Mouse (Mus musculus): ENCODE data around the gene Cxcr4. TPM values are rescaled to one million over a fixed set of nuclear protein-coding genes. Genes with fewer than 3 reads are reported as not detected.

Cxcr4 gene
- total and polyA plus RNA-seq, 3 experiments: 80.3 to 169 (median 102) TPM

DNA sequence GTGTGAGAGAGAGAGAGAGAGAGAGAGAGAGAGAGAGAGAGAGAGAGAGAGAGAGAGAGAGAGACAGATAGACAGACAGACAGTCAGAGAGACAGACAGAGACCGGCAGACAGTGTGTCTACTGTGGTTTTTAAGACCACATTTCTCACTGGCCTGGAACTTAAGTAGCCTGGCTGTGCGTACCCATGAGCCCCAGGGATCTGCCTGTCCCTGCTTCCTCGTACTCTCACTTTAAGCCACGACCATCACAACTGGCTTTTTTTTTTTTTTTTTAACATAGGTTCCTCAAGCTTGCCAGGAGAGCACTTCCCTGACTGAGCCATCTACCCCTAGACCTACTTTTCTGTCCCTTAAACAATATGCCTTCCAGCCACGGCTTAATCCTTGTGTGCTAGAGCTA lies 42.7 kb downstream of the Cxcr4 start:
- H3K9me3 ChIP-seq (replicated peaks; ENCODE audit: low read length): peaks cover 4% of the 10 kb centered on the region
- DNase-seq (ENCODE audit: extremely low read depth): peak; percentile 75
- in situ Hi-C loops (cut with MboI; ENCODE audit: low pct_ligation_motif_present, low pct_unique_long_range_greater_than_20kb, low sequenced_read_pairs): no loop called here
- dilution Hi-C loops (cut with MboI; ENCODE audit: extremely low pct_ligation_motif_present, extremely low pct_unique_long_range_greater_than_20kb, low sequenced_read_pairs): no loop called here
- no peaks in the 10 kb centered on the region for H3K27me3 ChIP-seq (replicated peaks)
- peaks cover 12 to 28% of the 10 kb centered on the region in 2 experiments for H3K4me1 ChIP-seq (ENCODE audit: control insufficient read depth in 1 of 2, insufficient read depth in 2 of 2)
- TF ChIP-seq CHD1 (IDR thresholded peaks at IDR 0.05; ENCODE audit: low read depth, low read length) (0 out of 2 replicates have a peak, but pooled peaks have one; percentile 15), ZNF384 (IDR thresholded peaks at IDR 0.05; ENCODE audit: low read depth, low read length) (peak; percentile 94), HCFC1 (IDR thresholded peaks at IDR 0.05; ENCODE audit: low read depth, low read length) (0 out of 2 replicates have a peak, but pooled peaks have one; percentile 13), IRF4 (IDR thresholded peaks at IDR 0.05; ENCODE audit: low read depth, low read length) (no peak; the same call in 1 of the 2 replicates), NRF1 (IDR thresholded peaks at IDR 0.05; ENCODE audit: low read depth, low read length) (no peak), MYC (IDR thresholded peaks at IDR 0.05; ENCODE audit: low read depth, low read length) (peak; percentile 31; the same call in 1 of the 2 replicates), ZC3H11A (IDR thresholded peaks at IDR 0.05; ENCODE audit: low read depth, low read length) (no peak), ELF1 (IDR thresholded peaks at IDR 0.05; ENCODE audit: low read depth, low read length) (peak; percentile 8; the same call in 1 of the 2 replicates), MAX (IDR thresholded peaks at IDR 0.05; ENCODE audit: low read length) (peak; percentile 65; the same call in 1 of the 2 replicates), ETS1 (conservative IDR thresholded peaks at IDR 0.05; ENCODE audit: low read depth, low read length) (peak; percentile 54; the same call in 1 of the 2 replicates), JUND (conservative IDR thresholded peaks at IDR 0.05; ENCODE audit: low read depth, low read length) (no peak), RCOR1 (conservative IDR thresholded peaks at IDR 0.05; ENCODE audit: low read depth, low read length) (0 out of 2 replicates have a peak, but pooled peaks have one; percentile 52), MEF2A (IDR thresholded peaks at IDR 0.05; ENCODE audit: borderline replicate concordance, low read depth, low read length) (0 out of 2 replicates have a peak, but pooled peaks have one; percentile 24), MAFK (IDR thresholded peaks at IDR 0.05; ENCODE audit: insufficient replicate concordance, low read length) (0 out of 2 replicates have a peak, but pooled peaks have one; percentile 29), TCF12 (IDR thresholded peaks at IDR 0.05; ENCODE audit: low read depth, low read length) (peak; percentile 36; the same call in 1 of the 2 replicates), BHLHE40 (IDR thresholded peaks at IDR 0.05; ENCODE audit: low read depth, low read length) (peak; percentile 45; the same call in 1 of the 2 replicates), CTCF (conservative IDR thresholded peaks at IDR 0.05 in 1 of 2, IDR thresholded peaks at IDR 0.05 in 1 of 2; ENCODE audit: low read depth in 2 of 2, low read length in 2 of 2) (no peak), ZKSCAN1 (IDR thresholded peaks at IDR 0.05; ENCODE audit: borderline replicate concordance, low read depth, low read length) (peak; percentile 30), TBP (conservative IDR thresholded peaks at IDR 0.05; ENCODE audit: low read depth, low read length) (peak; percentile 85)
- H3K27ac ChIP-seq (ENCODE audit: insufficient read depth, low read depth): peak overlapping the region; percentile 96
- H3K79me2 ChIP-seq (replicated peaks; ENCODE audit: control insufficient read depth, extremely low read depth, insufficient read depth, poor library complexity, severe bottlenecking): no peaks in the 10 kb centered on the region
- peak overlapping the region; percentile 77 for H3K9ac ChIP-seq (ENCODE audit: insufficient read depth, low read depth)
- H3K4me3 ChIP-seq (replicated peaks in 1 of 3; ENCODE audit: low read depth in 2 of 3, low read length in 2 of 3, poor library complexity in 1 of 3): no peak overlapping the region
- no peaks in the 10 kb centered on the region for H3K36me3 ChIP-seq (replicated peaks in 1 of 2; ENCODE audit: control insufficient read depth in 1 of 2, insufficient read depth in 1 of 2, low read length in 1 of 2)
- H3K4me2 ChIP-seq (ENCODE audit: insufficient read depth, low read depth, poor library complexity, severe bottlenecking): peak overlapping the region; percentile 54

DNA sequence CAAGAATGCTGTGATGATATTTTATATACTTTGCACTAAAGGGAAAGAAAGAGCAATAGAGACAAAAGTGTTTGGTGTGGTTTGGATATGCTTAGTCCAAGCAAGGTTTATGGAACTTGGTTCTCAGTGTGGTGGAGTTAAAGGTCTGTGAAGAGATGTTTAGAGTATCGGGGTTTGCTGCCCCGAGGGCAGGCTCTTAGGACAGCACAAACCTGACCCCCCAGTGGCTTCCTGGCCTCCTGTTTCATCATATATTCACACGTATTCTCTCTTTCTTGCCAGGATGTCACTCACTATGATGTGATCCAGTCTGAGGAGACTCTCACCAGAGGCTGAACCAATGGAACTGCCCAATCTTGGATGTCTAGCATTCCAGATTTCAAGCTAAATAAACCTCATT lies 43.1 kb downstream of the Cxcr4 start:
- peak overlapping the region; percentile 96 for H3K27ac ChIP-seq (ENCODE audit: insufficient read depth, low read depth)
- H3K4me2 ChIP-seq (ENCODE audit: insufficient read depth, low read depth, poor library complexity, severe bottlenecking): peak overlapping the region; percentile 54

More for the DNA sequence above, 43.1 kb downstream of the Cxcr4 start:
- Histone ChIP-seq H3K27me3 (replicated peaks) (no peaks in the 10 kb centered on the region), H3K9me3 (replicated peaks; ENCODE audit: low read length) (peaks cover 4% of the 10 kb centered on the region), H3K4me3 (replicated peaks in 1 of 3; ENCODE audit: low read depth in 2 of 3, low read length in 2 of 3, poor library complexity in 1 of 3) (no peak overlapping the region), H3K4me1 (ENCODE audit: control insufficient read depth in 1 of 2, insufficient read depth in 2 of 2) (peaks cover 12 to 28% of the 10 kb centered on the region in 2 experiments), H3K79me2 (replicated peaks; ENCODE audit: control insufficient read depth, extremely low read depth, insufficient read depth, poor library complexity, severe bottlenecking) (no peaks in the 10 kb centered on the region), H3K9ac (ENCODE audit: insufficient read depth, low read depth) (peak overlapping the region; percentile 77), H3K36me3 (replicated peaks in 1 of 2; ENCODE audit: control insufficient read depth in 1 of 2, insufficient read depth in 1 of 2, low read length in 1 of 2) (no peaks in the 10 kb centered on the region)
- peak; percentile 3; the same call in 1 of the 2 replicates for TF ChIP-seq TBP (conservative IDR thresholded peaks at IDR 0.05; ENCODE audit: low read depth, low read length)
- TF ChIP-seq CHD2 (IDR thresholded peaks at IDR 0.05; ENCODE audit: low read length): no peak
- TF ChIP-seq IRF4 (IDR thresholded peaks at IDR 0.05; ENCODE audit: low read depth, low read length): no peak
- TF ChIP-seq NELFE (IDR thresholded peaks at IDR 0.05; ENCODE audit: low read depth, low read length): no peak
- TF ChIP-seq MAX (IDR thresholded peaks at IDR 0.05; ENCODE audit: low read length): no peak
- TF ChIP-seq ZKSCAN1 (IDR thresholded peaks at IDR 0.05; ENCODE audit: borderline replicate concordance, low read depth, low read length): no peak
- 0 out of 2 replicates have a peak, but pooled peaks have one; percentile 48 for TF ChIP-seq UBTF (IDR thresholded peaks at IDR 0.05; ENCODE audit: low read depth, low read length)
- TF ChIP-seq POLR2A (IDR thresholded peaks at IDR 0.05; ENCODE audit: low read depth, low read length): 0 out of 2 replicates have a peak, but pooled peaks have one; percentile 25
- in situ Hi-C loops (cut with MboI; ENCODE audit: low pct_ligation_motif_present, low pct_unique_long_range_greater_than_20kb, low sequenced_read_pairs) (no loop called here), dilution Hi-C loops (cut with MboI; ENCODE audit: extremely low pct_ligation_motif_present, extremely low pct_unique_long_range_greater_than_20kb, low sequenced_read_pairs) (no loop called here)
- peak; percentile 51 for DNase-seq (ENCODE audit: extremely low read depth)
